Mouse (Mus musculus): ENCODE measurements around the gene Trim37.

DNA sequence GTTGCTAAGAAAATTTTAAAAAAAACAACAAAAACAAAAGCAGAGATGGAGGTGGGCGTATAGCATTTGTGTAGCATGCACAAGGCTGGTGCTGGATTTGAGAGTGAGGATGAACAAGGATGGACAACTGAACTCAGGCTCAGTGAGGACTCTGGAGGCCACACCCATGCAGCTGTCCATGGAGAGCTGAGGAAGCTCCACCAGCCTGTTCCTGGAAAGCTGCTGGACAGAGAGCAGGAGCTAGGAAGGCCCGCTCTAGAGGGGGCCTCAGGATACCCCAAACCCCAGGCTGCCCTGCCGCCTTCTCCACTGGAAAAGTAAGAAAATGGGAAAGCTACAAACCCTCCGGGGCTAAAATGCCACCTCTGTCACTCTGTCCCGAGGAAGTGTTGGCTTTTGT, 130.4 kb downstream of the Trim37 start:
- TF ChIP-seq CTCF (IDR thresholded peaks at IDR 0.05; ENCODE audit: low read depth, low read length): no peak
- TF ChIP-seq POLR2A (IDR thresholded peaks at IDR 0.05; ENCODE audit: borderline replicate concordance, low read depth, low read length): no peak

Data from bone marrow macrophage, adult 2 months (primary cell).